Mouse (Mus musculus) cortical plate, adult 2 months (tissue): Measurements from ENCODE around the gene Pik3r2.

Experiments
- CTCF ChIP-seq: fragments of 200-500 bp; IDR thresholded peaks from 2 replicates; pipeline ENCODE4 v1.5.1; 2011; ENCODE audit warnings: mild to moderate bottlenecking, control low read depth, low read length; ENCODE audit not compliant: insufficient read depth; ENCODE audit errors: extremely low read depth
- POLR2A ChIP-seq: fragments of 200-500 bp; IDR thresholded peaks from 2 replicates; pipeline ENCODE4 v1.6.1; 2011; ENCODE audit warnings: mild to moderate bottlenecking, low read length, control low read depth; ENCODE audit not compliant: insufficient read depth; ENCODE audit errors: extremely low read depth

DNA sequence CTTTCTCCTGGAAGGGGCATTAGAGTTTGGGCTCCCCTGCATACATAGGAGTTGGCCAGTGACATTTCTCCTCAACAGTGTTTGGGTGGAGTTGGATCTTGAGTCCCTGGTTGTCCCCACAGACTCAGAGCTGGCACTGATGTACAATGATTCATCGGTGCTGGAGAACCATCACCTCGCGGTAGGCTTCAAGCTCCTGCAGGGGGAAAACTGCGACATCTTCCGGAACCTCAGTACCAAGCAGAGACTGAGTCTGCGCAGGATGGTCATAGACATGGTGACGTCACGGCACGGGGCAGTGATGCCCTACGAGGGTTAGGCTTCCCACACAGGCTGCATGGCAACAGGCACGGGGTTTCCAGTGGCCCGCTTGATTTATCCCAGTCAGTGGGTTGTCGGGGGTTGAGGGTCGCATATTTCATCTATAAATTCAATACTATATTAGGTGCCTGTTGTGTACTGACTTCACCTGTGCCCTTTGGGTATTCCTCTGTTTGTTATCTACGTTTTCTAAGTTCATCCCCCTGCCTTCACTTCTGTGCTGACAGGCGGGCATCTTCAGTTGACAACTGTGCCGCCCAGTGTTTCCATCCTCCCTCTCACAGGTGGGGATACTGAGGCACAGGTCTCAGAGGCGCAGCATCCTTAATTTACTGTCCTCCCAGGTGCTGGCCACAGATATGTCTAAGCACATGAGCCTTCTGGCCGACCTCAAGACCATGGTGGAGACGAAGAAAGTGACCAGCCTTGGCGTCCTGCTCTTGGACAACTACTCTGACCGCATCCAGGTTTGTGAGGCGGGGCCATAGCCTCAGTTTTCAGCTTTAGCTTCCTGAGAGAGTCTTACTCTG, 28.0 kb downstream of the Pik3r2 start:
- TF ChIP-seq POLR2A (no peak), CTCF (no peak)
